Mouse (Mus musculus): ENCODE data around the gene Tom1l2.

Tom1l2 gene

GRCm38 (mm10) chr11:60346537-60346936, 6.2 kb downstream of the Tom1l2 start:
- peak; percentile 89 for DNase-seq (ENCODE audit: inconsistent ontology term)

- DNase-seq (ENCODE audit: inconsistent ontology term): no peak
These were observed 6.8 kb downstream of the Tom1l2 start for GRCm38 (mm10) chr11:60345868-60346267.

GRCm38 (mm10) chr11:60339361-60339760, 13.3 kb downstream of the Tom1l2 start:
- DNase-seq (ENCODE audit: inconsistent ontology term): no peak

GRCm38 (mm10) chr11:60338291-60338690, 14.4 kb downstream of the Tom1l2 start:
- DNase-seq (ENCODE audit: inconsistent ontology term): no peak

GRCm38 (mm10) chr11:60335771-60336170, 16.9 kb downstream of the Tom1l2 start:
- peak; percentile 83 for DNase-seq (ENCODE audit: inconsistent ontology term)

GRCm38 (mm10) chr11:60334124-60334523, 18.6 kb downstream of the Tom1l2 start:
- DNase-seq (ENCODE audit: inconsistent ontology term): no peak

GRCm38 (mm10) chr11:60333461-60333860, 19.2 kb downstream of the Tom1l2 start:
- no peak for DNase-seq (ENCODE audit: inconsistent ontology term)

- DNase-seq (ENCODE audit: inconsistent ontology term): no peak
These were observed 22.2 kb downstream of the Tom1l2 start for GRCm38 (mm10) chr11:60330551-60330950.

- peak; percentile 50 for DNase-seq (ENCODE audit: inconsistent ontology term)
These were observed 29.0 kb downstream of the Tom1l2 start for GRCm38 (mm10) chr11:60323731-60324130.

- no peak for DNase-seq (ENCODE audit: inconsistent ontology term)
These were observed 31.3 kb downstream of the Tom1l2 start for GRCm38 (mm10) chr11:60321438-60321837.

- DNase-seq (ENCODE audit: inconsistent ontology term): no peak
These were observed 32.2 kb downstream of the Tom1l2 start for GRCm38 (mm10) chr11:60320426-60321037.

GRCm38 (mm10) chr11:60319257-60320066, 33.2 kb downstream of the Tom1l2 start:
- DNase-seq (ENCODE audit: inconsistent ontology term): no peak

- no peak for DNase-seq (ENCODE audit: inconsistent ontology term)
These were observed 34.0 kb downstream of the Tom1l2 start for GRCm38 (mm10) chr11:60318716-60319115.

GRCm38 (mm10) chr11:60317376-60318102, 35.2 kb downstream of the Tom1l2 start:
- no peak for DNase-seq (ENCODE audit: inconsistent ontology term)

GRCm38 (mm10) chr11:60316883-60317282, 35.8 kb downstream of the Tom1l2 start:
- DNase-seq (ENCODE audit: inconsistent ontology term): no peak

GRCm38 (mm10) chr11:60316250-60316649, 36.5 kb downstream of the Tom1l2 start:
- DNase-seq (ENCODE audit: inconsistent ontology term): peak; percentile 79

GRCm38 (mm10) chr11:60311025-60311854, 41.5 kb downstream of the Tom1l2 start:
- peak; percentile 99 for DNase-seq (ENCODE audit: inconsistent ontology term)

GRCm38 (mm10) chr11:60309875-60310274, 42.8 kb downstream of the Tom1l2 start:
- no peak for DNase-seq (ENCODE audit: inconsistent ontology term)

GRCm38 (mm10) chr11:60308506-60309116, 44.1 kb downstream of the Tom1l2 start:
- no peak for DNase-seq (ENCODE audit: inconsistent ontology term)

GRCm38 (mm10) chr11:60308061-60308460, 44.6 kb downstream of the Tom1l2 start:
- DNase-seq (ENCODE audit: inconsistent ontology term): no peak

GRCm38 (mm10) chr11:60307375-60307825, 45.3 kb downstream of the Tom1l2 start:
- DNase-seq (ENCODE audit: inconsistent ontology term): no peak
